8 mouse cellular contexts compared by ENCODE assay signal in genomic region chr1:179668836-179669537, GRCm38 (mm10). TPM values are rescaled to one million over a fixed set of nuclear protein-coding genes. Genes with fewer than 3 reads are reported as not detected.
A peak's percentile ranks its signal among the peaks of the same experiment; 100 is the strongest.
DNase-seq lines count a peak whose midpoint lies in the region; ATAC-seq and TF ChIP-seq lines count a peak whose summit lies in the region.

No protein-coding gene starts in this region.

- H3K79me2 ChIP-seq in liver, adult 2 months (ENCODE audit: control insufficient read depth, insufficient read depth, low read length) = no peaks in the 10 kb centered on the region

- no peak for DNase-seq in liver, adult 2 months (ENCODE audit: extremely low read depth, low read depth, low spot score)
- DNase-seq in liver = no peak
- DNase-seq in hindbrain, postnatal 0 days (ENCODE audit: low spot score) = peak; percentile 67
- peak; percentile 18 for DNase-seq in midbrain, embryonic 10.5 days (ENCODE audit: low spot score)
- DNase-seq in thymus, postnatal 14 days = no peak
- no peak for DNase-seq in layer of hippocampus, adult 11-12 months (ENCODE audit: low spot score)
- no peak for DNase-seq in right cerebral cortex, adult 18-20 months

- H3K4me1 ChIP-seq in liver, adult 2 months (ENCODE audit: control insufficient read depth, insufficient read depth, low read length) = no peaks in the 10 kb centered on the region
- H3K4me1 ChIP-seq in hindbrain, postnatal 0 days (ENCODE audit: insufficient read depth, low read length) = peaks cover 13% of the 10 kb centered on the region
- H3K4me1 ChIP-seq in midbrain, embryonic 10.5 days = peaks cover 42% of the 10 kb centered on the region

- H3K9ac ChIP-seq in liver, adult 2 months (ENCODE audit: low read depth, low read length) = no peak overlapping the region; the same call in 1 of the 2 replicates
- H3K9ac ChIP-seq in hindbrain, postnatal 0 days (replicated peaks; ENCODE audit: low read length) = peak overlapping the region; percentile 86

- H3K4me3 ChIP-seq in liver, adult 2 months (ENCODE audit: insufficient read depth, low read depth, low read length) = peak overlapping the region; percentile 74; the same call in 1 of the 2 replicates
- H3K4me3 ChIP-seq in hindbrain, postnatal 0 days (ENCODE audit: low read length) = peak overlapping the region; percentile 91
- H3K4me3 ChIP-seq in midbrain, embryonic 10.5 days = peak overlapping the region; percentile 91

- no peaks in the 10 kb centered on the region for H3K27me3 ChIP-seq in liver, adult 2 months (ENCODE audit: control insufficient read depth, insufficient read depth, low read length)
- no peaks in the 10 kb centered on the region for H3K27me3 ChIP-seq in hindbrain, postnatal 0 days (ENCODE audit: insufficient read depth, low read length)
- no peaks in the 10 kb centered on the region for H3K27me3 ChIP-seq in midbrain, embryonic 10.5 days (ENCODE audit: low read depth, poor library complexity, severe bottlenecking)

- TF ChIP-seq CTCF in liver, adult 2 months (IDR thresholded peaks at IDR 0.05; ENCODE audit: low read depth, low read length) = no peak
- TF ChIP-seq CTCF in hindbrain, postnatal 0 days (IDR thresholded peaks at IDR 0.05; ENCODE audit: low read depth) = peak; percentile 53

- TF ChIP-seq POLR2A in liver, adult 2 months (IDR thresholded peaks at IDR 0.05; ENCODE audit: extremely low read depth, insufficient read depth, low read length) = no peak

- ATAC-seq in common myeloid progenitor, adult 5-6 weeks (replicated peaks; ENCODE audit: low read depth, poor library complexity, severe bottlenecking) = peak; percentile 34; the same call in 1 of the 2 replicates
- ATAC-seq in hindbrain, postnatal 0 days = peak; percentile 33

- H3K36me3 ChIP-seq in liver, adult 2 months (ENCODE audit: control insufficient read depth, insufficient read depth, low read length) = no peaks in the 10 kb centered on the region
- H3K36me3 ChIP-seq in hindbrain, postnatal 0 days (ENCODE audit: insufficient read depth, low read length) = peaks cover 11% of the 10 kb centered on the region; the same call in 1 of the 2 replicates
- peaks cover 29% of the 10 kb centered on the region for H3K36me3 ChIP-seq in midbrain, embryonic 10.5 days

- no peaks in the 10 kb centered on the region for H3K9me3 ChIP-seq in hindbrain, postnatal 0 days (ENCODE audit: low read length)
- H3K9me3 ChIP-seq in midbrain, embryonic 10.5 days (replicated peaks) = no peaks in the 10 kb centered on the region

- WGBS in liver, adult 2 months = 49% methylated on average over 12 of the region's 12 CpGs
- 10% methylated on average over 12 of the region's 12 CpGs for WGBS in hindbrain, postnatal 0 days
- 24% methylated on average over 12 of the region's 12 CpGs for WGBS in midbrain, embryonic 10.5 days

- no peak overlapping the region for H3K27ac ChIP-seq in liver, adult 2 months (replicated peaks; ENCODE audit: insufficient read depth, low read depth, low read length)
- peak overlapping the region; percentile 88 for H3K27ac ChIP-seq in hindbrain, postnatal 0 days
- H3K27ac ChIP-seq in midbrain, embryonic 10.5 days (replicated peaks) = peak overlapping the region; percentile 93

- peak overlapping the region; percentile 83 for H3K4me2 ChIP-seq in hindbrain, postnatal 0 days (ENCODE audit: low read depth, low read length)

RNA-seq across cellular contexts. Expression of gene Sccpdh, which starts 1.0 kb away (rescaled TPM):
- total RNA-seq in liver, adult 2 months (2014; rRNA removed) = 4.5 and 4.8 TPM in 2 replicates
- 1.0 and 1.4 TPM in 2 replicates for polyA plus RNA-seq in liver, adult 2 months (2012; rRNA removed)
- total RNA-seq in common myeloid progenitor, adult 5-6 weeks (2017) = 29.9 and 38.1 TPM in 2 replicates
- 63.8 and 87.3 TPM in 2 replicates for total RNA-seq in hindbrain, postnatal 0 days (2014; rRNA removed)
- 183 and 187 TPM in 2 replicates for polyA plus RNA-seq in hindbrain, postnatal 0 days (2015; fragmentation: Nextera tagmentation; extraction: Ambion mirVana)
- 78.0 and 81.5 TPM in 2 replicates for polyA plus RNA-seq in midbrain, embryonic 10.5 days (2016; fragmentation: Nextera tagmentation; extraction: Ambion mirVana)

Comparison
In these comparisons a context has a peak if more than half of its experiments do, and no peak if none do; other contexts are left out.
1. DNase-seq: peak in hindbrain, postnatal 0 days (single experiment) and midbrain, embryonic 10.5 days (single experiment); none in liver, adult 2 months (single experiment), liver (single experiment), thymus, postnatal 14 days (single experiment), layer of hippocampus, adult 11-12 months (single experiment) and right cerebral cortex, adult 18-20 months (single experiment).
2. Peak in every context shown above with its lines, with median percentiles within 50 percentile points of each other: H3K4me3 ChIP-seq.